Mouse (Mus musculus) limb, embryonic 14.5 days (tissue): ENCODE data around the gene Prr5. TPM values are rescaled to one million over a fixed set of nuclear protein-coding genes. Genes with fewer than 3 reads are reported as not detected.
A peak's percentile ranks its signal among the peaks of the same experiment; 100 is the strongest.

Source experiments
- ATAC-seq: fragments of 200-750 bp; cut with Nextera tagmentation; 2 replicates; pipeline ENCODE4 v1.8.0; 2017; ENCODE audit warnings: low read depth, moderate number of reproducible peaks, moderate TSS enrichment; ENCODE audit not compliant: low FRiP score
- DNase-seq: peaks from one replicate; pipeline ENCODE4 v3.0.0-alpha.2; 2015; ENCODE audit warnings: low spot score
- H3K27ac ChIP-seq: fragments of 300-500 bp; sonication (generic); replicated peaks from 2 replicates; pipeline ENCODE4 v1.5.1; 2014; ENCODE audit warnings: low read depth, mild to moderate bottlenecking, low read length, moderate library complexity, mixed read lengths
- H3K27me3 ChIP-seq: fragments of 300-500 bp; sonication (generic); 2 replicates; pipeline ENCODE4 v1.6.1; 2014; ENCODE audit warnings: low read length, mixed read lengths; ENCODE audit not compliant: control insufficient read depth, insufficient read depth
- H3K36me3 ChIP-seq: fragments of 300-500 bp; sonication (generic); 2 replicates; pipeline ENCODE4 v1.6.1; 2014; ENCODE audit warnings: mild to moderate bottlenecking, low read length, moderate library complexity, mixed read lengths; ENCODE audit not compliant: control insufficient read depth, insufficient read depth
- H3K4me1 ChIP-seq: fragments of 300-500 bp; sonication (generic); 2 replicates; pipeline ENCODE4 v1.6.1; 2014; ENCODE audit warnings: antibody characterized with exemption, low read length, mixed read lengths; ENCODE audit not compliant: control insufficient read depth, insufficient read depth
- H3K4me2 ChIP-seq: fragments of 300-500 bp; sonication (generic); replicated peaks from 2 replicates; pipeline ENCODE4 v1.6.1; 2014; ENCODE audit warnings: low read depth, mild to moderate bottlenecking, low read length, moderate library complexity; ENCODE audit not compliant: severe bottlenecking
- H3K4me3 ChIP-seq: fragments of 300-500 bp; sonication (generic); replicated peaks from 2 replicates; pipeline ENCODE4 v1.5.1; 2014; ENCODE audit warnings: low read length
- H3K9ac ChIP-seq: fragments of 300-500 bp; sonication (generic); 2 replicates; pipeline ENCODE4 v1.6.1; 2014; ENCODE audit warnings: mild to moderate bottlenecking, low read depth, low read length, moderate library complexity; ENCODE audit not compliant: severe bottlenecking
- H3K9me3 ChIP-seq: fragments of 300-500 bp; sonication (generic); 2 replicates; pipeline ENCODE4 v1.6.1; 2016; ENCODE audit warnings: low read length; ENCODE audit not compliant: control insufficient read depth
- POLR2A ChIP-seq: fragments of 200-500 bp; IDR thresholded peaks from 2 replicates; pipeline ENCODE4 v1.8.0; 2012; ENCODE audit warnings: inconsistent platforms, mild to moderate bottlenecking, moderate library complexity, borderline replicate concordance; ENCODE audit not compliant: insufficient read depth, insufficient read length; ENCODE audit errors: extremely low read depth
- WGBS: fragments of 180-500 bp; shearing (Covaris S2); extraction: QIAGEN DNeasy Blood & Tissue Kit; methylation state at CpG from one replicate; pipeline ENCODE4 v1.1.7; 2014; 5-methylcytosine and 5-hydroxymethylcytosine counted together
- polyA plus RNA-seq, 2 experiments: library from polyadenylated mRNA; depleted of rRNA in 1 of 2; stranded (reverse) in 1 of 2; unstranded in 1 of 2; fragments of >200 nt; fragmentation: Nextera tagmentation in 1 of 2; extraction: Ambion mirVana in 1 of 2; gene quantifications; 2 replicates each; pipeline versions ENCODE4 v1.2.1 to v1.2.3; 2012 to 2014

Gene Prr5
- polyA plus RNA-seq, 2 experiments, result 29.7 to 41.4 TPM

DNA sequence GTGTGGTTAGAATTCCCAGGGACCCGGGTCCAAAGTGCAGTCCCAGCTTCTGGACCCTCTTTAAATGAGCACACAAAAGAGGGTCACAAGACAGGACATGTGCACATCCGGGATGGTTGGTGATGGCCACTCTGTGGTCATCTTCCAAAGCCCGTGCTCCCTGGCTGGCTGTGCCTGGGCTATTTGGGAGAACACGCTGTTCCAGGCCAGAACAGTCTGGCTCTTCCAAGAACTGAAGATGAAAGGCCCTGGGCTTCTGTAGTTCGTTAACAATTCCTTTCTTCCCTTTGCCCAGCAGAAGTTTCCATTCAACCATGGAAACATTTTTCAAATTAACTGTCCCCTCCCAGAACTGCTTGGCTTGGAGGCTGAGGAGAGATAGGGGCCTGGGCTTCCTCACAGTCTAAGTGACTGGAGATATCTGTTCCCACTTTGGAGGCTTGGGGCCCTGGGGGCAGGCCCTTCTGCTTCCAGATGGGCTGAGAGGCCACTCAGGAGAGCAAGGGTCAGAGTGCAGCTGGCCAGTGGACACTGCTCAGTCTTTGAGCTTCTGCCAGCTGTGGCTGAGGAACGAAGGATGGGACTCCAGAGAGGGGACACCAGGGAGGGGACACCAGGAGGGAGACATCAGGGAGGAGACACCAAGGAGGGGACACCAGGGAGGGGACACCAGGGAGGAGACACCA is 29.8 kb upstream of the Prr5 start:
- Histone ChIP-seq H3K9ac (peak overlapping the region; percentile 34; the same call in 1 of the 2 replicates), H3K36me3 (no peaks in the 10 kb centered on the region), H3K4me1 (peaks cover 14% of the 10 kb centered on the region), H3K27me3 (no peaks in the 10 kb centered on the region), H3K9me3 (no peaks in the 10 kb centered on the region), H3K4me3 (no peak overlapping the region), H3K27ac (peak overlapping the region; percentile 69), H3K4me2 (no peak overlapping the region)
- DNase-seq (peak; percentile 47), ATAC-seq (0 out of 2 replicates have a peak, but pooled peaks have one; percentile 41)
- WGBS, result 33% methylated on average over 6 of the region's 6 CpGs
- TF ChIP-seq POLR2A, result no peak

DNA sequence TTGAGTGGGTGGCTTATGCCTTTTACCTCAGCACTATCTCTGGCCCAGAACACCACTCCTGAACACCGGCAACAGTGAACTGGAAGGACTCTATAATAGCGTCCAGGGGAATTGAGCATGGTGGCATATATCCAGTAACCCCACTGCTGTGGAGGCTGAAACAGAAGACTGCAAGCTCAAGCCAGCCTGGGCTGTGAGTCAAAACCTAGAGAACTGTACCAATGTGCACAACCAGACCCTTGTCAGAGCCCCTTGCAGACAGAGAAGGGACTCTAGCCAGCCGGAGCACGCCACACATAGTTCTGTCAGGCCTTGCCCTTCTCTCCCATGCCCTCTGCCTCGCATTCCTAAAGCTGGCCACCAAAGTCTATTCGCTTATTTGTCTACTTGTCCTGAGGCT is 28.7 kb upstream of the Prr5 start:
- TF ChIP-seq POLR2A, result no peak
- no peaks in the 10 kb centered on the region for H3K27me3 ChIP-seq
- whole genome bisulfite sequencing, result 73% methylated on average over 6 of the region's 6 CpGs
- ATAC-seq, result no peak
- DNase-seq, result no peak
- no peak overlapping the region for H3K27ac ChIP-seq
- H3K36me3 ChIP-seq, result no peaks in the 10 kb centered on the region
- no peak overlapping the region for H3K9ac ChIP-seq
- H3K4me2 ChIP-seq, result no peak overlapping the region
- peaks cover 14% of the 10 kb centered on the region for H3K4me1 ChIP-seq
- no peaks in the 10 kb centered on the region for H3K9me3 ChIP-seq
- H3K4me3 ChIP-seq, result no peak overlapping the region

DNA sequence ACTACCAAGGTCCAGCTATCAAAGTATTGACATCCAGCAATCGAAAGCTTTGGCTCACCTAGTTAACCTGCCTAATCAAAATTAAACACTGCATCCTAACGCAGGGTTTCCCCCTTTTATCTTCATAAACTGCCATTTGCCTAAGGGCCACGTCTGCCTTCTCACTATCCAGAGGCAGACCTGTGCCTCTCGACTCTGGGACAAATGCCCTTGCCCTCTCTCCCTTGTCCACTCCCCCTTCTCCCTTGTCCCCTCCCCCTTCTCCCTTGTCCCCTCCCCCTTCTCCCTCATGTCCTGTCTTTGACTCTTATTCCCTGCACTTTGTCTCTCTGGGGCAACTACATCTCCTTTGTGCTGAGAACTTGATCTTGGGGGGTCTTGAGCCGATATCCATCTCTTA is 28.3 kb upstream of the Prr5 start:
- H3K9ac ChIP-seq, result no peak overlapping the region

DNA sequence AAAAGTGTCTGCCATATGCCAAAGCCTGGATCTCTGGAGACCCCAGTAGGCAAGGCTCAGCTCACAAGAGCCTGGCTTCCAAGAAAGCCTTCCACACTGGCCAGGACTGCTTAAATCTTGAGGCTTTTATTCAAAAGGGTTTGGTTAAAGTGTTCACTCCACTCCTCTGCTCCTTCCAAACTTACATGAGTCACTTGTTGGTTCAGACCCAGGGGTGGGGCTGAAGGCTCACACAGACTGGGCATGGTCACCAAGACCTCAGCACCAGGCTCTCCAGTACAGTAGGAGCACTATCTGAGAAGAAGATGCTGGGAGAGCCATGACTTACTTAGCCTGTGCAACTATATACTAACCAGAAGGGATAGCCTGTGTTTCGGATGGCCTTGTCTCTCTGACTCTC is 27.5 kb upstream of the Prr5 start:
- no peak overlapping the region for H3K27ac ChIP-seq

More for the DNA sequence above, 28.3 kb upstream of the Prr5 start:
- DNase-seq (no peak), ATAC-seq (no peak)
- Histone ChIP-seq H3K9me3 (no peaks in the 10 kb centered on the region), H3K4me1 (peaks cover 14% of the 10 kb centered on the region), H3K4me3 (no peak overlapping the region), H3K27me3 (no peaks in the 10 kb centered on the region), H3K27ac (no peak overlapping the region), H3K4me2 (no peak overlapping the region), H3K36me3 (no peaks in the 10 kb centered on the region)
- no peak for TF ChIP-seq POLR2A
- WGBS, result 47% methylated on average over 5 of the region's 5 CpGs

DNA sequence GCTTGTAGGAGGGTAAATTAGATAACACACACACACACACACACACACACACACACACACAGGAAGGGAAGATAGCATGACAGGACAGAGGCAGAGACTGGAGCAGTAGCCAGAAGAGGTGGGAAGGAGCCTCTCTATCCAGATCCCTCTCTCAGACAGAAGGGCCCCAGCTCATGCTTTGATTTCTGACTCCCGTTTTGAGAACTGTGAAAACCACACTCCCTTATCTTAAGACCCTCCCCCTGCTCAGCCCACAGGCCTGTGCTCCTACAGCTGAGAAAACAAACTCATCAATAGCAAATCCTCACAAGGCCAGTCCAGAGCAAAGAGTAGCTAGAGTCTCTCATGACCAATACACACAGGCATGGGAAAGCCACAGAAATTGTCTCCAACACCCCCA is 26.2 kb upstream of the Prr5 start:
- TF ChIP-seq POLR2A, result no peak

More for the DNA sequence above, 27.5 kb upstream of the Prr5 start:
- Histone ChIP-seq H3K9me3 (no peaks in the 10 kb centered on the region), H3K4me3 (no peak overlapping the region), H3K4me2 (no peak overlapping the region), H3K36me3 (no peaks in the 10 kb centered on the region), H3K4me1 (peaks cover 14% of the 10 kb centered on the region), H3K27me3 (no peaks in the 10 kb centered on the region), H3K9ac (no peak overlapping the region)
- 92% methylated on average over 1 of the region's 1 CpGs for WGBS
- no peak for DNase-seq
- no peak for ATAC-seq
- no peak for TF ChIP-seq POLR2A

More for the DNA sequence above, 26.2 kb upstream of the Prr5 start:
- 0 out of 2 replicates have a peak, but pooled peaks cover 4% of the 10 kb centered on the region for H3K9me3 ChIP-seq
- WGBS, result 0% methylated on average over 1 of the region's 1 CpGs
- H3K36me3 ChIP-seq, result no peaks in the 10 kb centered on the region
- no peak for ATAC-seq
- H3K27me3 ChIP-seq, result no peaks in the 10 kb centered on the region
- no peak overlapping the region for H3K4me2 ChIP-seq
- no peak overlapping the region for H3K27ac ChIP-seq
- H3K4me1 ChIP-seq, result peaks cover 14% of the 10 kb centered on the region
- no peak for DNase-seq
- no peak overlapping the region for H3K4me3 ChIP-seq
- H3K9ac ChIP-seq, result no peak overlapping the region
